Mouse (Mus musculus) stomach, embryonic 14.5 days (tissue): ENCODE measurements around the gene Pcyox1. TPM values are rescaled to one million over a fixed set of nuclear protein-coding genes. Genes with fewer than 3 reads are reported as not detected.
"Not testable (repeated sequence)": the region's sequence is repeated elsewhere in the genome, so short reads cannot be mapped to it uniquely, and the experiment has no call there.

ENCODE experiments used
- ATAC-seq: fragments of 200-750 bp; cut with Nextera tagmentation; 2 replicates; pipeline ENCODE4 v1.8.0; 2017; ENCODE audit warnings: low read depth, moderate TSS enrichment; ENCODE audit not compliant: insufficient number of reproducible peaks, insufficient read depth, low FRiP score
- H3K27ac ChIP-seq: fragments of 300-500 bp; sonication (generic); 2 replicates; pipeline ENCODE4 v1.5.1; 2014; ENCODE audit warnings: mild to moderate bottlenecking, low read length, moderate library complexity, mixed read lengths
- H3K27me3 ChIP-seq: fragments of 300-500 bp; sonication (generic); 2 replicates; pipeline ENCODE4 v1.6.1; 2014; ENCODE audit warnings: low read length, control low read depth, mixed read lengths; ENCODE audit not compliant: control insufficient read depth, insufficient read depth
- H3K36me3 ChIP-seq: fragments of 300-500 bp; sonication (generic); 2 replicates; pipeline ENCODE4 v1.6.1; 2014; ENCODE audit warnings: mild to moderate bottlenecking, control low read depth, low read length, moderate library complexity, mixed read lengths; ENCODE audit not compliant: control insufficient read depth, insufficient read depth
- H3K4me1 ChIP-seq: fragments of 300-500 bp; sonication (generic); 2 replicates; pipeline ENCODE4 v1.6.1; 2014; ENCODE audit warnings: low read length, control low read depth, mixed read lengths; ENCODE audit not compliant: control insufficient read depth, insufficient read depth
- H3K4me2 ChIP-seq: fragments of 300-500 bp; sonication (generic); replicated peaks from 2 replicates; pipeline ENCODE4 v1.6.1; 2014; ENCODE audit warnings: low read depth, low read length, control low read depth
- H3K4me3 ChIP-seq: fragments of 300-500 bp; sonication (generic); 2 replicates; pipeline ENCODE4 v1.5.1; 2014; ENCODE audit warnings: low read depth, low read length, control low read depth
- H3K9ac ChIP-seq: fragments of 300-500 bp; sonication (generic); replicated peaks from 2 replicates; pipeline ENCODE4 v1.6.1; 2014; ENCODE audit warnings: low read depth, mild to moderate bottlenecking, control low read depth, low read length, moderate library complexity, mixed read lengths
- H3K9me3 ChIP-seq: fragments of 300-500 bp; sonication (generic); 2 replicates; pipeline ENCODE4 v1.6.1; 2016; ENCODE audit warnings: low read depth, low read length, control low read depth; ENCODE audit not compliant: control insufficient read depth
- WGBS: fragments of 180-500 bp; shearing (Covaris S2); extraction: QIAGEN DNeasy Blood & Tissue Kit; methylation state at CpG from one replicate; pipeline ENCODE4 v1.1.7; 2014; 5-methylcytosine and 5-hydroxymethylcytosine counted together
- polyA plus RNA-seq: library from polyadenylated mRNA; unstranded; fragments of >200 nt; fragmentation: Nextera tagmentation; extraction: Ambion mirVana; gene quantifications from 2 replicates; pipeline ENCODE4 v1.2.1, GENCODE M21; 2014

Gene Pcyox1
- polyA plus RNA-seq, 1 experiment from 2014 or later = 102 TPM

GRCm38 (mm10) chr6:86354948-86355347 is 42.0 kb downstream of the Pcyox1 start:
- Histone ChIP-seq H3K4me2 (no peak overlapping the region), H3K27me3 (no peaks in the 10 kb centered on the region), H3K4me3 (no peak overlapping the region), H3K9me3 (no peaks in the 10 kb centered on the region), H3K9ac (no peak overlapping the region), H3K4me1 (no peaks in the 10 kb centered on the region), H3K36me3 (no peaks in the 10 kb centered on the region), H3K27ac (no peak overlapping the region)
- 64% methylated on average over 3 of the region's 3 CpGs for WGBS
- no peak for ATAC-seq

- H3K9ac ChIP-seq = no peak overlapping the region
- ATAC-seq = no peak
Observed at GRCm38 (mm10) chr6:86349257-86349656, 47.7 kb downstream of the Pcyox1 start.

GRCm38 (mm10) chr6:86346063-86346462 is 50.9 kb downstream of the Pcyox1 start:
- no peaks in the 10 kb centered on the region for H3K9me3 ChIP-seq
- no peak overlapping the region for H3K9ac ChIP-seq
- WGBS = 33% methylated on average over 2 of the region's 2 CpGs
- H3K36me3 ChIP-seq = no peaks in the 10 kb centered on the region
- no peak overlapping the region for H3K4me3 ChIP-seq
- H3K4me1 ChIP-seq = no peaks in the 10 kb centered on the region
- H3K27me3 ChIP-seq = no peaks in the 10 kb centered on the region
- no peak overlapping the region for H3K4me2 ChIP-seq
- no peak overlapping the region for H3K27ac ChIP-seq
- no peak for ATAC-seq

More at GRCm38 (mm10) chr6:86349257-86349656, 47.7 kb downstream of the Pcyox1 start:
- Histone ChIP-seq H3K4me3 (no peak overlapping the region), H3K4me1 (no peaks in the 10 kb centered on the region), H3K4me2 (no peak overlapping the region), H3K36me3 (no peaks in the 10 kb centered on the region), H3K27ac (no peak overlapping the region), H3K27me3 (no peaks in the 10 kb centered on the region), H3K9me3 (no peaks in the 10 kb centered on the region)
- WGBS = 67% methylated on average over 7 of the region's 7 CpGs

GRCm38 (mm10) chr6:86343656-86344055 is 53.3 kb downstream of the Pcyox1 start:
- WGBS = 15% methylated on average over 7 of the region's 7 CpGs

GRCm38 (mm10) chr6:86336340-86336739 is 60.6 kb downstream of the Pcyox1 start:
- H3K27ac ChIP-seq, H3K9ac ChIP-seq, H3K4me3 ChIP-seq, H3K4me2 ChIP-seq, H3K36me3 ChIP-seq, H3K27me3 ChIP-seq, ATAC-seq, H3K9me3 ChIP-seq, H3K4me1 ChIP-seq: not testable (repeated sequence)
- 89% methylated on average over 4 of the region's 4 CpGs for WGBS

More at GRCm38 (mm10) chr6:86343656-86344055, 53.3 kb downstream of the Pcyox1 start:
- H3K9ac ChIP-seq = no peak overlapping the region
- ATAC-seq = no peak
- no peak overlapping the region for H3K4me3 ChIP-seq
- H3K36me3 ChIP-seq = no peaks in the 10 kb centered on the region
- H3K27me3 ChIP-seq = no peaks in the 10 kb centered on the region
- no peaks in the 10 kb centered on the region for H3K4me1 ChIP-seq
- H3K9me3 ChIP-seq = no peaks in the 10 kb centered on the region
- no peak overlapping the region for H3K4me2 ChIP-seq
- H3K27ac ChIP-seq = no peak overlapping the region

Other genes starting within 250 kb of the Pcyox1 start
- 4.7 and 5.8 TPM in 2 replicates for gene Tgfa, start 201.9 kb downstream of the Pcyox1 start, polyA plus RNA-seq
- gene Fam136a, start 31.5 kb downstream of the Pcyox1 start, polyA plus RNA-seq = 123 and 138 TPM in 2 replicates
- gene Snrpg, start 25.9 kb downstream of the Pcyox1 start, polyA plus RNA-seq = 676 and 802 TPM in 2 replicates
- gene Tia1, start 7.1 kb upstream of the Pcyox1 start, polyA plus RNA-seq = 236 and 245 TPM in 2 replicates
- gene Gm44790, start 29.5 kb upstream of the Pcyox1 start, polyA plus RNA-seq = not detected in 2 replicates
- gene C87436, start 41.2 kb upstream of the Pcyox1 start, polyA plus RNA-seq = 26.3 and 26.8 TPM in 2 replicates
- 230 and 234 TPM in 2 replicates for gene Pcbp1, start 129.2 kb upstream of the Pcyox1 start, polyA plus RNA-seq
- gene Asprv1, start 231.0 kb upstream of the Pcyox1 start, polyA plus RNA-seq = 3.1 and 5.4 TPM in 2 replicates